Mouse (Mus musculus) stomach, postnatal 0 days (tissue): ENCODE data around the gene 1700029H14Rik.

Experiments used
- CTCF ChIP-seq: IDR thresholded peaks from 2 replicates; pipeline ENCODE4 v1.5.1; 2016; ENCODE audit warnings: antibody characterized with exemption, low read depth, mild to moderate bottlenecking, moderate library complexity
- EP300 ChIP-seq: optimal IDR thresholded peaks from 2 replicates; pipeline ENCODE3; 2016; ENCODE audit warnings: antibody characterized with exemption

GRCm38 (mm10) chr8:13512016-13512415 lies 50.2 kb downstream of the 1700029H14Rik start:
- no peak for TF ChIP-seq EP300
- TF ChIP-seq CTCF, result no peak
